Mouse (Mus musculus): ENCODE results near the gene Gpr61. TPM values are rescaled to one million over a fixed set of nuclear protein-coding genes. Genes with fewer than 3 reads are reported as not detected.

The Gpr61 gene
- polyA plus RNA-seq (2017; shearing (Covaris generic)) = under 1 TPM in 1 of 2 experiments, not detected in 1; 0.15 TPM

DNA sequence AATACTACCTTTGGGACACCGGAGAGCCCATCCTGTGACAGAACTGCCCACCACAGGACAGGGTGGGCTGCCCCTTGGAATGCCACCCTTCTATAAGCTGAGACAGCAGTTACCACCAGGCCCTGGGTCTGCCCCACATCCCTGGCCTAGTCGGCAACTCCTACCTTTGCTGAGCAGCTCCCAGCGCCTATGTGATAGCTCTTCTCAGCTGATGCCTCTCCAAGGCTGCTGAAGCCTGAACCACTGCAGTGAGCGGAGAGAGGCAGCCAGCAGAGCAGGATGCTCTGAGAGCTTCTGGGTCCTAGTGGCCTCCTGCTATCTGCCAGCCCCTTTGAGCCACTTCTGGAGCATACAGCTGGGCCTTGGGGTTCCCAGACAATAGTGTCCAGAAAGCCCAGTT lies at the start of gene Gpr61:
TSS of gene Gpr61 (minus strand) at position 227 of the 400 bp plus-strand sequence.

GRCm38 (mm10) chr3:108200329-108201323 lies 45.9 kb upstream of the Gpr61 start, which contains the start of gene Cyb561d1:
Gene Cyb561d1, minus strand, starts transcription at chr3:108201212.

GRCm38 (mm10) chr3:108186098-108187047 lies 31.7 kb upstream of the Gpr61 start, which contains the start of gene Amigo1:
Gene Amigo1, plus strand, starts transcription at chr3:108186335.

GRCm38 (mm10) chr3:108145534-108146445 lies 8.9 kb downstream of the Gpr61 start, which contains the start of gene Gnai3:
Gene Gnai3, minus strand, starts transcription at chr3:108146146.

Other genes with a start within 250 kb of the Gpr61 start
- under 1 TPM; 0.33 to 0.62 TPM for gene Gstm7, start 223.1 kb downstream of the Gpr61 start, polyA plus RNA-seq (2017; shearing (Covaris generic))
- gene Gstm6, start 211.1 kb downstream of the Gpr61 start, polyA plus RNA-seq (2017; shearing (Covaris generic)) = under 1 TPM in 1 of 2 experiments, not detected in 1; 0.26 TPM
- not detected for gene Gstm3, start 185.6 kb downstream of the Gpr61 start, polyA plus RNA-seq (2017; shearing (Covaris generic))
- gene Gstm2, start 168.4 kb downstream of the Gpr61 start, polyA plus RNA-seq (2017; shearing (Covaris generic)) = not detected
- gene Gstm1, start 136.9 kb downstream of the Gpr61 start, polyA plus RNA-seq (2017; shearing (Covaris generic)) = 1 to 10 TPM; 2.9 to 3.6 TPM
- 1 to 10 TPM; 7.1 to 8.8 TPM for gene Gstm4, start 110.0 kb downstream of the Gpr61 start, polyA plus RNA-seq (2017; shearing (Covaris generic))
- gene Ampd2, start 68.2 kb downstream of the Gpr61 start, polyA plus RNA-seq (2017; shearing (Covaris generic)) = 10 to 100 TPM; 25.3 to 34.2 TPM
- not detected for gene Gnat2, start 62.1 kb downstream of the Gpr61 start, polyA plus RNA-seq (2017; shearing (Covaris generic))
- 100 to 1,000 TPM; 166 to 167 TPM for gene Gnai3, start 8.7 kb downstream of the Gpr61 start, polyA plus RNA-seq (2017; shearing (Covaris generic))
- 1 to 10 TPM; 1.4 to 2.0 TPM for gene Amigo1, start 31.5 kb upstream of the Gpr61 start, polyA plus RNA-seq (2017; shearing (Covaris generic))
- gene Cyb561d1, start 46.3 kb upstream of the Gpr61 start, polyA plus RNA-seq (2017; shearing (Covaris generic)) = 10 to 100 TPM; 15.8 to 16.9 TPM
- 1 to 10 TPM; 7.7 to 8.3 TPM for gene Atxn7l2, start 56.1 kb upstream of the Gpr61 start, polyA plus RNA-seq (2017; shearing (Covaris generic))
- not detected for gene Sypl2, start 71.8 kb upstream of the Gpr61 start, polyA plus RNA-seq (2017; shearing (Covaris generic))
- 100 to 1,000 TPM; 169 to 196 TPM for gene Psma5, start 102.0 kb upstream of the Gpr61 start, polyA plus RNA-seq (2017; shearing (Covaris generic))
- gene Sort1, start 129.2 kb upstream of the Gpr61 start, polyA plus RNA-seq (2017; shearing (Covaris generic)) = under 1 TPM; 0.23 to 0.43 TPM
- not detected for gene Mybphl, start 210.0 kb upstream of the Gpr61 start, polyA plus RNA-seq (2017; shearing (Covaris generic))
- gene Psrc1, start 229.0 kb upstream of the Gpr61 start, polyA plus RNA-seq (2017; shearing (Covaris generic)) = 1 to 10 TPM; 4.3 to 5.7 TPM